Mouse (Mus musculus): ENCODE results near the gene Ddr1. TPM values are rescaled to one million over a fixed set of nuclear protein-coding genes. Genes with fewer than 3 reads are reported as not detected.

Gene Ddr1
- polyA plus RNA-seq, 1 experiment from 2014 or later, result 230 TPM

GRCm38 (mm10) chr17:35665957-35666515 lies 38.4 kb downstream of the Ddr1 start:
- ChIA-PET CTCF (interaction anchor here (0.8 to 3.9 kb wide), 16 partner anchors 13 to 88 kb away, joined by 3 to 30 read pairs (median 4); no protein-coding TSS in a partner anchor), POLR2A (interaction anchor here (0.7 to 0.9 kb wide), 3 partner anchors 11 to 35 kb away, joined by 3 to 5 read pairs (median 3); no protein-coding TSS in a partner anchor)
- TF ChIP-seq CTCF (IDR thresholded peaks at IDR 0.05), result no peak
- in situ Hi-C loops (cut with MboI; ENCODE audit: low pct_unique_long_range_greater_than_20kb), result loop anchor here (5.0 kb wide), 1 partner anchor 84 kb away; no protein-coding TSS in a partner anchor
- ATAC-seq, result peak; percentile 62
- no peaks in the 10 kb centered on the region for H3K27me3 ChIP-seq
- peak; percentile 28 for DNase-seq (ENCODE audit: low read depth, low spot score)

GRCm38 (mm10) chr17:35653086-35653485 lies 51.3 kb downstream of the Ddr1 start:
- ChIA-PET POLR2A (interaction anchor here (1.1 kb wide), 1 partner anchor 15 kb away, joined by 3 read pairs; the partner anchor contains the start of gene Vars2), CTCF (interaction anchor here (0.9 to 3.2 kb wide), 5 partner anchors 9 to 69 kb away, joined by 3 to 19 read pairs (median 5); partner anchors contain the start of gene Mucl3)
- in situ Hi-C loops (cut with MboI; ENCODE audit: low pct_unique_long_range_greater_than_20kb), result no loop called here
- TF ChIP-seq CTCF (IDR thresholded peaks at IDR 0.05), result no peak
- no peak for ATAC-seq
- H3K27me3 ChIP-seq, result no peaks in the 10 kb centered on the region
- no peak for DNase-seq (ENCODE audit: low read depth, low spot score)

GRCm38 (mm10) chr17:35649429-35649828 lies 55.0 kb downstream of the Ddr1 start:
- peak; percentile 6 for ATAC-seq
- DNase-seq (ENCODE audit: low read depth, low spot score), result no peak
- CTCF ChIA-PET, result interaction anchor here (1.0 to 2.8 kb wide), 5 partner anchors 10 to 65 kb away, joined by 3 to 11 read pairs (median 4); no protein-coding TSS in a partner anchor

GRCm38 (mm10) chr17:35643609-35644236 lies 60.7 kb downstream of the Ddr1 start, which contains the start of gene Mucl3:
Mucl3 (minus strand) TSS chr17:35643695.
- no peaks in the 10 kb centered on the region for H3K27me3 ChIP-seq
- no peak for TF ChIP-seq CTCF (IDR thresholded peaks at IDR 0.05)
- POLR2A ChIA-PET, result no interaction called here
- no peak for ATAC-seq
- DNase-seq (ENCODE audit: low read depth, low spot score), result no peak
- in situ Hi-C loops (cut with MboI; ENCODE audit: low pct_unique_long_range_greater_than_20kb), result no loop called here
- CTCF ChIA-PET, result interaction anchor here (1.3 to 2.0 kb wide), 2 partner anchors 9 to 11 kb away, joined by 6 read pairs; no protein-coding TSS in a partner anchor

More at GRCm38 (mm10) chr17:35649429-35649828, 55.0 kb downstream of the Ddr1 start:
- H3K27me3 ChIP-seq, result no peaks in the 10 kb centered on the region
- in situ Hi-C loops (cut with MboI; ENCODE audit: low pct_unique_long_range_greater_than_20kb), result no loop called here
- TF ChIP-seq CTCF (IDR thresholded peaks at IDR 0.05), result no peak
- POLR2A ChIA-PET, result interaction anchor here (0.9 kb wide), 1 partner anchor 11 kb away, joined by 4 read pairs; no protein-coding TSS in a partner anchor

- POLR2A ChIA-PET, result no interaction called here
- DNase-seq (ENCODE audit: low read depth, low spot score) (no peak), ATAC-seq (no peak)
- in situ Hi-C loops (cut with MboI; ENCODE audit: low pct_unique_long_range_greater_than_20kb), result no loop called here
- CTCF ChIA-PET, result interaction anchor here (1.4 kb wide), 1 partner anchor 10 kb away, joined by 3 read pairs; no protein-coding TSS in a partner anchor
- H3K27me3 ChIP-seq, result no peaks in the 10 kb centered on the region
- TF ChIP-seq CTCF (IDR thresholded peaks at IDR 0.05), result no peak
Observed at GRCm38 (mm10) chr17:35639352-35639751, 65.1 kb downstream of the Ddr1 start.

- H3K27me3 ChIP-seq, result no peaks in the 10 kb centered on the region
- no peak for ATAC-seq
- DNase-seq (ENCODE audit: low read depth, low spot score), result no peak
- in situ Hi-C loops (cut with MboI; ENCODE audit: low pct_unique_long_range_greater_than_20kb), result no loop called here
- CTCF ChIA-PET, result interaction anchor here (1.0 to 1.1 kb wide), 2 partner anchors 27 to 99 kb away, joined by 3 to 4 read pairs; no protein-coding TSS in a partner anchor
- POLR2A ChIA-PET, result no interaction called here
- TF ChIP-seq CTCF (IDR thresholded peaks at IDR 0.05), result no peak
Observed at GRCm38 (mm10) chr17:35638475-35639190, 65.8 kb downstream of the Ddr1 start.

GRCm38 (mm10) chr17:35636363-35636762 lies 68.1 kb downstream of the Ddr1 start:
- in situ Hi-C loops (cut with MboI; ENCODE audit: low pct_unique_long_range_greater_than_20kb), result no loop called here
- ChIA-PET POLR2A (interaction anchor here (0.9 kb wide), 1 partner anchor 29 kb away, joined by 3 read pairs; no protein-coding TSS in a partner anchor), CTCF (interaction anchor here (0.6 to 3.2 kb wide), 7 partner anchors 14 to 101 kb away, joined by 3 to 30 read pairs (median 13); no protein-coding TSS in a partner anchor)
- H3K27me3 ChIP-seq, result no peaks in the 10 kb centered on the region
- no peak for TF ChIP-seq CTCF (IDR thresholded peaks at IDR 0.05)
- no peak for DNase-seq (ENCODE audit: low read depth, low spot score)
- ATAC-seq, result no peak

- DNase-seq (ENCODE audit: low read depth, low spot score) (no peak), ATAC-seq (no peak)
- POLR2A ChIA-PET, result interaction anchor here (0.6 to 2.2 kb wide), 4 partner anchors 18 to 102 kb away, joined by 3 to 6 read pairs (median 4); partner anchors contain the start of gene Vars2
- in situ Hi-C loops (cut with MboI; ENCODE audit: low pct_unique_long_range_greater_than_20kb), result no loop called here
- CTCF ChIA-PET, result interaction anchor here (0.6 to 4.0 kb wide), 19 partner anchors 11 to 101 kb away, joined by 3 to 39 read pairs (median 4); partner anchors contain the start of gene Sfta2
- no peaks in the 10 kb centered on the region for H3K27me3 ChIP-seq
- TF ChIP-seq CTCF (IDR thresholded peaks at IDR 0.05), result peak; percentile 93
Observed at GRCm38 (mm10) chr17:35635699-35636111, 68.7 kb downstream of the Ddr1 start.

- no peak for ATAC-seq
- DNase-seq (ENCODE audit: low read depth, low spot score), result no peak
- CTCF ChIA-PET, result interaction anchor here (0.7 to 4.0 kb wide), 22 partner anchors 10 to 102 kb away, joined by 3 to 39 read pairs (median 5); partner anchors contain the start of genes Ddr1 and Sfta2
- no peaks in the 10 kb centered on the region for H3K27me3 ChIP-seq
- TF ChIP-seq CTCF (IDR thresholded peaks at IDR 0.05), result no peak
- POLR2A ChIA-PET, result interaction anchor here (0.6 to 2.2 kb wide), 3 partner anchors 18 to 103 kb away, joined by 3 to 6 read pairs (median 4); partner anchors contain the start of gene Vars2
- in situ Hi-C loops (cut with MboI; ENCODE audit: low pct_unique_long_range_greater_than_20kb), result no loop called here
Observed at GRCm38 (mm10) chr17:35635202-35635601, 69.2 kb downstream of the Ddr1 start.
